Mouse (Mus musculus) gonadal fat pad, adult 2 months (tissue): ENCODE data around the gene Kif26a. TPM values are rescaled to one million over a fixed set of nuclear protein-coding genes. Genes with fewer than 3 reads are reported as not detected.
A peak's percentile ranks its signal among the peaks of the same experiment; 100 is the strongest.

Experiments
- DNase-seq: peaks from one replicate; pipeline ENCODE4 v3.0.0-alpha.2; 2012; ENCODE audit warnings: low read depth
- polyA plus RNA-seq: library from polyadenylated mRNA; depleted of rRNA; stranded (reverse); fragments of >200 nt; gene quantifications from 2 replicates; pipeline ENCODE4 v1.2.3, GENCODE M21; 2012

Gene Kif26a
- polyA plus RNA-seq, 1 experiment = 10.5 TPM

GRCm38 (mm10) chr12:112164840-112165219 is 18.8 kb downstream of the Kif26a start:
- DNase-seq = no peak

GRCm38 (mm10) chr12:112169240-112169639 is 23.2 kb downstream of the Kif26a start:
- no peak for DNase-seq

GRCm38 (mm10) chr12:112170671-112171574 is 24.9 kb downstream of the Kif26a start:
- DNase-seq = no peak

DNA sequence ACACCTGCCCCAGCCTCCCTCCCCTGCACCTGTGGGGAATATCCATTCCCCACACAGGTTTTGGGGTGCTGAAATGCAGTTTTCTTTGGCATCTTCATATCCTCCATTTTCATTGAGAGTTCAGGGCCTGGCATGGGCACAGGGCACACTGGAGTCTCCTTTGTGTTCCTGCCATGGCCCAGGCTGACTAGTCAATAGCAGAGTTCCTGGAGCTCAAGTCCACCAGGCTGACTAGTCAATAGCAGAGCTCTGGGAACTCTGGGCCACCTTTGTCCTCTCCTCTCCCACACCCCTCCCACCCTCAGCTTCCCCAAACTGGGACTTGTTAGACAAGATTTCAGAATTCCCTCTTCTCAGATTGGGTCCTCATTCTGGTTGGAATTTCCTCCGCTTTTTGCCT is 25.6 kb downstream of the Kif26a start:
- DNase-seq = no peak

- no peak for DNase-seq
These were observed 26.2 kb downstream of the Kif26a start for GRCm38 (mm10) chr12:112172214-112172613.

DNA sequence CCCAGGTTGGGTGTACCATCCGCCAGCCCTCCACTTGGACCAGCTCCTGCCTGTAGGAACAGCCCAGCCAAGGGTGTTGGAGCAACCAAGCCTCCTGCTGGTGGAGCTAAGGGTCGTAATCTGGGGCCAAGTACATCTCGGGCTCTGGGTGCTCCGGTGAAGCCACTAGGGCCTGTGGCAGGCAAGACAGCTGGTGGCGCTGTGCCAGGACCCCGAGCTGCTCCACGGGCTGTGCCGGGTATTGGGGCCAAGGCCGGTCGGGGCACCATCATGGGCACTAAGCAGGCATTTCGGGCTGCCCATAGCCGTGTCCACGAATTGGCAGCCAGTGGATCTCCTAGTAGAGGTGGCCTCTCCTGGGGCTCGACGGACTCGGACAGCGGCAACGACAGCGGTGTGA is 31.7 kb downstream of the Kif26a start:
- no peak for DNase-seq

DNA sequence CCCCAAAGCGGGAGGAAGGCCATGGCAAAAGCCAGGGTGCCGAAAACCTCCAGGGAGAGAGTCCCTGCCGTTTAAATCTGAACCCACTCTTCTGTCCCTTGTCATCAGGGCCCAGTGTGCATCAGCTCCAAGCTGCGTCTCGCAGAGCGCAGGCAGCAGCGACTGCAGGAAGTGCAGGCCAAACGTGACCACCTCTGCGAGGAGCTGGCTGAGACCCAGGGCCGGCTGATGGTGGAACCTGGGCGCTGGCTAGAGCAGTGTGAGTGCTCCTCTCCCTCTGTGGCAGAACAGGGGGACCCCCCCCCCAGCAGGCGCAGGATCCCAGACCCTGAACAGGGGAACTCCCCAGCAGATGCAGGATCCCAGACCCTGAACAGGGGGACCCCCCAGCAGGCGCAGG is 33.7 kb downstream of the Kif26a start:
- no peak for DNase-seq

- DNase-seq = no peak
These were observed 36.1 kb downstream of the Kif26a start for GRCm38 (mm10) chr12:112181921-112182608.

- no peak for DNase-seq
These were observed 36.6 kb downstream of the Kif26a start for GRCm38 (mm10) chr12:112182609-112182955.

GRCm38 (mm10) chr12:112183675-112184074 is 37.7 kb downstream of the Kif26a start:
- peak; percentile 47 for DNase-seq

DNA sequence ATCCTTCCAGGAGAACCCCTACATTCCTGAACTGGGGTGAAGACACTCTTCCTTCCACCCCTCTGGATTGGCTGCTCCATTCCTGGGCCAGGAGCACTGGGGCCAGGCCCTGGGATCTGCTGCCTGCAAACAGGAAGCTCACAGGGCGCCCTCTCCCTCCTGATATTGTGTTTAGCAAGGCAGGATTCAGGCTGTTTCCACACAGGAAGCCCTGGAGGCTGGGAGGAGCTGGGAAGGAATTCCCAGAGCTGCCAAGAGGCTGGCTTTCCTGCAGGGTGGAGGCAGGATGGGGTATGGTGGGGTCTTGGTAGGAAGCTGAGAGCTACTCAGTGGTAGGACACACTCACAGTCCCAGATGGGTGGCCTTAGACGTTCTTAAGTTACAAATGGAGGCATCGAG is 38.4 kb downstream of the Kif26a start:
- DNase-seq = no peak

DNA sequence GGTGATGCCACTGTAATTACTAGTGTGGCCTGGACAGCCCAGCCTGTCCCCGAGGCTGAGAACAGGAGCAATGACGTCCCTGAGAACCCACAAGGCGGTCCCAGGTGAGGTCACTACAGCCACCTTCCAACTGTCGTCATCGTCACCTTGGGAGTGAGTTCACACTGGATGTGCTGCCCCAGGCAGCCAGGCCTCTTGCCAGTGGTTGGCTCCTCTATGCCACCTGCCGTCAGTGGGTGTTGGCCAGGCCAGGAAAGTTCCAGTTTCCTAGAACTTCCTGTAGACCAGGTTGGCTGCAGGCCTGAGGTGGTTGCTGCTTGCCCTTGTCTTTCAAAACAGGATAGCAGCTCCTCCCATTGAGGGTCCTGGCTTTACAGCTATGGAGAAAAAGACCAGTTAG is 40.9 kb downstream of the Kif26a start:
- peak; percentile 22 for DNase-seq

DNA sequence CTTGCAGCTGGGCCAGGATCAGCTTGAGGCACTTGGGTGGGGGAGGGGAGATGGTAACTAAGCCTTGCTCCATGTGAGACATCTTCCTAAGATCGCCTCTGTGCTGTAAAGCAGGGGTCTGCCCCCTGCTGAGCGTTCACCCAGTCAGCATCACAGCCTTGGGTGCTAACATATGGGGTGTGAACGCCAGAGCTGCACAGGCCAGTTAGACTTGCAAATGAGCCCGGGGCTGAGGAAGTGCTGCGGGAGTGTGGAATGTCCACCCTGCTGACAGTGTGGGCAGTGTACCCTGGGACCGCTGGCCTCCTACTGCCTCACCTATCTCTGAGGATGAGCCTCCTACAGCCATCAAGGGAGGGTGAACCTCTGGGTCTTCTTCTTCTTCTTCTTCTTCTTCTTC is 45.7 kb downstream of the Kif26a start:
- no peak for DNase-seq

DNA sequence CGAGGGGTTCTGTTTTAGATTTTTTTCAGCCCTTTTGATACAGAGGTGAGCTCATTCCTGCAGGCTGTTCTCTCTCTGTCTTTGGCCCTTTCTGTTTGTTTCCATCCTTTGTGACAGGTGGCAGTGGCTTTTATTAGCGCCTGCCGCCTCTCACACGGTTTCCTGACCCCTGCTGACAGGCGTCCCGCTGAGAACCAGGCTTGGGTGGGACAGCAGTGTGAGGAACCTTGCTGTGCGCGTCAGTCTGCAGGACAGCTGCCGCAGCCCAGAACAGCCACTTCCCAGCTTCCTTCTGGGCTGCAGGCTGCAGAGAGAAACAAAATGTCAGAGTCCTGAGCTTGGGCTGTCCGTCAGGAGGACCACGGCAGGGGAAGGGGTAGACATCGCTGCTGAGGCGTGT is 49.0 kb downstream of the Kif26a start:
- DNase-seq = no peak

DNA sequence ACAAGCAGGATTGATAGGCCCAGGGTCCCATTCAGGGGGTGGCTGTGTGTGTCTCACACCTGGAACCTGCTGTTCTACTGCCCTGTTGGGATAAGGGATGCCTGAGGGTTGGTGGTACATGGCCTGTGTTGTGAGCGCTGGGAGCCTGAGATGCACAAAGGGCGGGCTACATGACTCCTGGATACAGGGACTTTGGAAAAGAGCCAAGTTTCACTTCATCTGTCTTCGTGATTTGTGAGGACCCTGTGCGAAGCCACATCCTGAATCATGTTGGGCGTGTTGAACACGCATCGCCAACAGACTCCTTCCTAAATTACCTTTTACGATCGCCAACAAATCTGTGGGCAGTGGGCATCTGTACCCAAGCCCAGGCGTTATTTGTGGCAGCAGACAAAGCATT is 50.6 kb downstream of the Kif26a start:
- DNase-seq = no peak

DNA sequence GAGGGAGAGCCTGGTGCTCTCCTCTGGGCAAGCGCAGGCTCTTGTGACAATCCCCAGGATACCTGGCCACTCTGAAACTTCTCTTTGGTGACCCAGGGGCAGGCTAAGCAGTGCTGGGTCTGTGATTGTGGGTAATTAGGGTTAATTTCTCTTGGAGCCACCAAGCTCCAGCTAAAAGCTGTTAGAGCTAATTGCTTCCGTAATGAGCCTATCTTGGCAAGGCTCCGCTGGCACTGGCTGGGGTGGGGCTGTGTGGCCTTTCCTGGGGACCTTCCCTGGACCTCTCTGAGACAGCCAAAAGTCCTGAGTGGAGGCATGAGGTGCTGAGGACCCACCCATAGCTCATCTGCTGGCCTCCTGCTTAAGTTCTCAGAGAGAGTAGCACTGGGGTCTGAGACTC is 53.4 kb downstream of the Kif26a start:
- DNase-seq = no peak

- no peak for DNase-seq
These were observed 54.0 kb downstream of the Kif26a start for GRCm38 (mm10) chr12:112200045-112200444.

GRCm38 (mm10) chr12:112207163-112207562 is 61.2 kb downstream of the Kif26a start:
- no peak for DNase-seq

DNA sequence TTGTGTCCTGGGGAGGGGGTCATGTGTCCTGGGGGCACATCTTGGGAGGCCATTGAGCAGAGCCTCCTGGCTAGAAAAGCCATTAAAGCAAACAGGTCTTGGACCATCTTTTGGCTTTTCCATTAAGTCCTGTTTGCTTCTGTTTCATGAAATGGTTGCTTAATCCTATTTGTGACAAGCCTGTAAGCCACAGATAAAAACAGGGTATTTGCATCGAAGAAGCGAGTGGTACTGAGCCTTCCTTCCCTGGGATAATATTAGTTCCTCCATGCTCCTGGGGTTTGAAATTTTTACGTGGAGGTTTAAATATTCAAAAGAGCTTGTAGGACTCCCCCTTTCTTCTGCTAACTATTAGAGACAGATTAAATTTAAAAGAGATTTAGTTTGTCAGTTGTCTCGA is 61.7 kb downstream of the Kif26a start:
- no peak for DNase-seq

DNA sequence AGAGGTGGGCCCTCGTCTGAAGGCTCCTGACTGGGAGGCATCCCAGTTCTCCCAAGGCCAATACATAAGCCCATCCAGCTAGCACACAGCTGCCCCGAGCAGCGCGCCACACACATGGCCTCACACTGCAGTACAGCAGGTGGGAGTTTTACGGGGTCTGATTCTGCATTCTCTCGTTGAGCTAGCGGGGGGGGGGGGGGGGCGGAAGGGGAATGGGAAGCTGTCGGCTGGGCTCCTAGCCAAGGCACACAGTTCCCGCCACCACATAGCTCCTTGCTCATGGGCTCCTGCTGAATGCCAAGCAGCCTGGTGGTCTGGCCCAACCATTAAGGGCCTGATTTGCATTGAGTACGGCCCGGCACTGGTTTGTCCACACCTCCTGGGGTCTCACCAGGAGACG is 64.6 kb downstream of the Kif26a start:
- DNase-seq = no peak

DNA sequence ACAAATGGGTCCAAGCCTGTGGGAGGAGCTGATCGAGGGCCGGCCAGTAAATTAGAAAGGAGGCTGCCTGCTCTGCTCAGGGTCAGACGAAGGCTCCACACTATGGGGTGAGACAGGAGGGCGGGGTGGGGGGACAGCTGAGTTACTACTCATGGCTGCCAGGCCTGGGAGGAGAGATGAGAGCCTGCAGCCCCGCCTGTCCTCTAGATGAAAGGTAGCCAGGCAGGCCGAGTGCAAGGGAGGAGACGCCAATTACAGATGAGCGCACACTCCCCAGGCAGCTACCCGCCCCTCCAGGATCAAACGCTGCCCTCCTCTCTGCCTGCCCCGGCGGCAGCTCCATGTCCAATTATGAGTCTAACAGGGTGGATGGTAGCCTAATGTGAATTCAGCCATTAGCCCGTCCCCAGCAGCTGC is 68.4 kb downstream of the Kif26a start:
- no peak for DNase-seq

DNA sequence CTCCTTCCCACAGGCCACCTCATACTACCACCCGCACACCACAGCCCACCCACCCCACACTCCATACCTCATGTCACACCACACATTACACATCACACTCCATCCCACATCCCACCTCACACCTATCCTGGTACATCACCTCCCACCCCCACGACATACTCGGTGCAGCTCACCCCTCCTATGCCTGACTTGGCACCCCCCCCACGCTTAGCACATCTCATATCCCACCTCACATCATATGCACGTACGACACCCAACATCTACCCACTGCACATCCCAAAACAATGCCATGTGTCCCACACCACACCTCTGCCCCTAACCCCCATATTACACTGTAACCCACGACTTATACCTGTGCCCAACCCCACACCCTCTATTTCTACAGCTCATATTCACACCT is 69.5 kb downstream of the Kif26a start:
- DNase-seq = no peak

GRCm38 (mm10) chr12:112217021-112217420 is 71.0 kb downstream of the Kif26a start:
- DNase-seq = no peak
